9 mouse cellular contexts compared by ENCODE assay signal in genomic region chr8:117335423-117335822, GRCm38 (mm10).
DNase-seq lines count a peak whose midpoint lies in the region; ATAC-seq lines count a peak whose summit lies in the region.
"Had no signal": no experiment of that assay in that cellular context is flagged by ENCODE, and none has a peak within 500 bp of the region (broad histone marks: within the 10 kb centered on the region; RNA-seq: fewer than 3 reads in every experiment).

No protein-coding gene starts in this region.

- ATAC-seq in heart, embryonic 16.5 days (replicated peaks; ENCODE audit: extremely low read depth, insufficient read depth, low FRiP score) = no peak
- ATAC-seq in common myeloid progenitor, adult 5-6 weeks (replicated peaks; ENCODE audit: low read depth, poor library complexity, severe bottlenecking) = peak; percentile 13; the same call in 1 of the 2 replicates
- ATAC-seq in intestine, embryonic 15.5 days = no peak
- peak; percentile 25 for ATAC-seq in liver, embryonic 16.5 days (ENCODE audit: low read depth)
- ATAC-seq in monocyte, adult 5-6 weeks (replicated peaks; ENCODE audit: insufficient number of reproducible peaks, low FRiP score, low TSS enrichment, poor library complexity, severe bottlenecking) = no peak

- H3K36me3 ChIP-seq in heart, embryonic 16.5 days (ENCODE audit: control insufficient read depth, insufficient read depth) = no peaks in the 10 kb centered on the region
- H3K36me3 ChIP-seq in intestine, embryonic 15.5 days = no peaks in the 10 kb centered on the region
- H3K36me3 ChIP-seq in liver, embryonic 16.5 days (ENCODE audit: control insufficient read depth, insufficient read depth) = no peaks in the 10 kb centered on the region

- H3K9me3 ChIP-seq in heart, embryonic 16.5 days (replicated peaks; ENCODE audit: control insufficient read depth, low read length) = no peaks in the 10 kb centered on the region
- no peaks in the 10 kb centered on the region for H3K9me3 ChIP-seq in intestine, embryonic 15.5 days
- H3K9me3 ChIP-seq in liver, embryonic 16.5 days (replicated peaks; ENCODE audit: control insufficient read depth, low read length) = no peaks in the 10 kb centered on the region

- WGBS in heart, embryonic 16.5 days = 48% methylated on average over 8 of the region's 8 CpGs
- 44% methylated on average over 8 of the region's 8 CpGs for WGBS in intestine, embryonic 15.5 days
- 38% methylated on average over 8 of the region's 8 CpGs for WGBS in liver, embryonic 16.5 days (ENCODE audit: insufficient replicate concordance)

- H3K9ac ChIP-seq in heart, embryonic 16.5 days (ENCODE audit: low read length) = peak overlapping the region; percentile 40; the same call in 1 of the 2 replicates
- H3K9ac ChIP-seq in intestine, embryonic 15.5 days = peak overlapping the region; percentile 14; the same call in 1 of the 2 replicates
- H3K9ac ChIP-seq in liver, embryonic 16.5 days (ENCODE audit: low read depth, low read length) = peak overlapping the region; percentile 49

- no peak for DNase-seq in heart, adult 11 months
- no peak for DNase-seq in MN1 (ENCODE audit: low spot score)
- no peak for DNase-seq in thymus, postnatal 25 days
- DNase-seq: right cerebral cortex, adult 18-20 months had no signal

- no peak overlapping the region for H3K27ac ChIP-seq in heart, embryonic 16.5 days (ENCODE audit: low read length)
- peak overlapping the region; percentile 96 for H3K27ac ChIP-seq in intestine, embryonic 15.5 days
- H3K27ac ChIP-seq in liver, embryonic 16.5 days (ENCODE audit: low read length) = peak overlapping the region; percentile 91

- peak overlapping the region; percentile 13; the same call in 1 of the 2 replicates for H3K4me2 ChIP-seq in heart, embryonic 16.5 days (ENCODE audit: low read depth, low read length)
- peak overlapping the region; percentile 62 for H3K4me2 ChIP-seq in intestine, embryonic 15.5 days (replicated peaks)
- peak overlapping the region; percentile 59 for H3K4me2 ChIP-seq in liver, embryonic 16.5 days (ENCODE audit: low read depth, low read length)

- peaks cover 42% of the 10 kb centered on the region for H3K4me1 ChIP-seq in heart, embryonic 16.5 days (ENCODE audit: control insufficient read depth, insufficient read depth, low read length)
- H3K4me1 ChIP-seq in intestine, embryonic 15.5 days (replicated peaks) = peaks cover 70% of the 10 kb centered on the region
- H3K4me1 ChIP-seq in liver, embryonic 16.5 days (ENCODE audit: control insufficient read depth, low read depth, low read length) = peaks cover 76% of the 10 kb centered on the region

- H3K27me3 ChIP-seq in heart, embryonic 16.5 days (ENCODE audit: control insufficient read depth, insufficient read depth, low read length) = no peaks in the 10 kb centered on the region
- H3K27me3 ChIP-seq in intestine, embryonic 15.5 days (replicated peaks) = no peaks in the 10 kb centered on the region
- no peaks in the 10 kb centered on the region for H3K27me3 ChIP-seq in liver, embryonic 16.5 days (ENCODE audit: control insufficient read depth, insufficient read depth, low read depth, low read length)

- no peak overlapping the region for H3K4me3 ChIP-seq in heart, embryonic 16.5 days (ENCODE audit: low read length)
- no peak overlapping the region for H3K4me3 ChIP-seq in intestine, embryonic 15.5 days (replicated peaks)
- peak overlapping the region; percentile 31; the same call in 1 of the 2 replicates for H3K4me3 ChIP-seq in liver, embryonic 16.5 days (ENCODE audit: low read depth, low read length)

Comparison
In these comparisons a context has a peak if more than half of its experiments do, and no peak if none do; other contexts are left out.
1. ATAC-seq: peak in common myeloid progenitor, adult 5-6 weeks (single experiment) and liver, embryonic 16.5 days (single experiment); none in heart, embryonic 16.5 days (single experiment), intestine, embryonic 15.5 days (single experiment) and monocyte, adult 5-6 weeks (single experiment).
2. Peak in every context shown above with its lines, with median percentiles within 50 percentile points of each other: H3K4me2 ChIP-seq and H3K9ac ChIP-seq.